Mouse (Mus musculus): ENCODE results near the gene Rere.

The Rere gene

DNA sequence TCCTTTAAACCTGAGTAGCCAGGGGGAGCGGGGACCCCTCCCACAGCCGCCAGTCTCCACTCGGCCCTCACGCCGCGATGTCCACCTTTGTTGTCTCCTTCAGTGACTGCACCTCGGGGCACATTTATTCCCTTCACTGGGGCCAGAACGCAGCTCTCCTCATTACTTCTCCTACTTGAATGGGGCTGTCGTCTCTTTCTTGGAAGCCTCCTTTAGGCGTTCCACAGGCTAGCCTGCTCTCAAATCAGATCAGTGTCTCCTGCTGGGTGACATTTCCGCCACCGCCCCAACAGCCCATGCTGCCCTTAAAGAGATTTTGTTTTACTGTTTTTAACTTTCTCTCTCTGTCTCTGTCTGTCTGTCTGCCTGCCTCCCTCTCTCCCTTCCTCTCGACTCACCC, 380.4 kb downstream of the Rere start:
- DNase-seq (ENCODE audit: low read depth): no peak

DNA sequence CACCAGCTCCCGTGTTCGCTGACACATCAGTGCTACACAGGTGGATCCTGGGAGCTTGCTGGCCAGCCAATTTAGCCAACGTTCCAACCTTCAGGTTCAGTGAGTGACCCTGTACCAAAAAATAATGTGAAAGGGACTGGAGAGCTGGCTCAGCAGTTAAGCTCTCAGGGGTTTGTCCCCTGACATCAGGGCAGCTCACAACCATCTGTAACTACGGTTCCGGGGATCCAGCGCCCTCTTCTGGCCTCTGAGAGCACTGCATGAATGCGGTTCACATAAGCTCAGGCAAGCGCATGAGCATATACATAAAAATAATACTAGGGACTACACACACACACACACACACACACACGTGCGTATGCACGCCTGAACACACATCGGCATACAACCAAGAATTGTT, 381.7 kb downstream of the Rere start:
- DNase-seq (ENCODE audit: low read depth): peak; percentile 71

DNA sequence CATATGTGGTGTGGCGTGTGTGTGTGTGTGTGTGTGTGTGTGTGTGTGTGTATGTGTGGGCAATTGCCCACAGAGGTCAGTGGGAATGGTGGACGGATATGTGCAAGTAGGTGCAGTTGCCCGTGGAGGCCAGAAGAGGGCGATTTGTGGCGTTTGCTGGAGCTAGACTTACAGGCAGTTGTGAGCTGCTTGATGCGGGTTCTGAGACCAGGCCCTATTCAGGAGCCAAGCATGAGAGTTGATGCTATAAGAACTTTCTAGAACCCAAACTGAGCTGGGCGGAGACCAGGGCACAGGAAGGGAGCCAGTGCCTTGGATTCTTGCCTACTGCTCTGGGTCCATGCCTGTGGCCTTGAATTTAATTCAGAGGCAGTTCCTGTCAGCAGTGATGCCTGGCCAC, 383.3 kb downstream of the Rere start:
- DNase-seq (ENCODE audit: low read depth): no peak

DNA sequence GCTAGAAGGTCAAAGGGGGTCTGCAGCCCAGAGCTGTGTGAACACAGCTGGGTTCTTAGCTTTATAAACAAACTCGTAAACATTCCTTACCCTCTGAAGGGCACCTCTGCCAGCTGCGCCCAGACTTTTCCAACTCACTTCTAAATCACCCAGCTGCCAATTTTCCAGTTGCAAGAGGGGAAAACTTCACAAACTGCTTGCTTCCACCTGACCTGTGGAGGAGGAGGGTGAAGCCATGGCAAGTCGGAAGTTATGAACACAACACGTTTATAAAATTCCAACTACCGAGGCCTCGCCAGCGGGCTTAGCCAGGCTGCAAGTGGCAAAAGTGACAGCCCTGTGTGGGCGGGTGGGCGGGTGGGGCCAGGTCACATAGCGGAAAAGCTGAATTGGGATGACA, 384.4 kb downstream of the Rere start:
- DNase-seq (ENCODE audit: low read depth): no peak
